Mouse (Mus musculus): ENCODE data around the gene Atp6v0d1. TPM values are rescaled to one million over a fixed set of nuclear protein-coding genes. Genes with fewer than 3 reads are reported as not detected.

Gene Atp6v0d1
- polyA plus RNA-seq, 1 experiment from 2014 or later = 231 TPM

- Histone ChIP-seq H3K36me3 (no peaks in the 10 kb centered on the region), H3K4me2 (peak overlapping the region; percentile 49), H3K4me3 (no peak overlapping the region), H3K4me1 (replicated peaks) (peaks cover 35% of the 10 kb centered on the region), H3K9me3 (no peaks in the 10 kb centered on the region), H3K27me3 (peaks cover 5% of the 10 kb centered on the region; the same call in 1 of the 2 replicates), H3K9ac (no peak overlapping the region), H3K27ac (replicated peaks) (no peak overlapping the region)
- 11% methylated on average over 12 of the region's 12 CpGs for WGBS
- ATAC-seq (ENCODE audit: low FRiP score, low read depth) = peak; percentile 24; the same call in 1 of the 2 replicates
These were observed 49.7 kb downstream of the Atp6v0d1 start for GRCm38 (mm10) chr8:105516018-105516645.

GRCm38 (mm10) chr8:105514656-105515055 is 51.2 kb downstream of the Atp6v0d1 start:
- Histone ChIP-seq H3K9me3 (no peaks in the 10 kb centered on the region), H3K4me2 (no peak overlapping the region), H3K27ac (replicated peaks) (no peak overlapping the region), H3K4me1 (replicated peaks) (peaks cover 28% of the 10 kb centered on the region), H3K36me3 (no peaks in the 10 kb centered on the region), H3K27me3 (peaks cover 5% of the 10 kb centered on the region; the same call in 1 of the 2 replicates), H3K9ac (no peak overlapping the region), H3K4me3 (no peak overlapping the region)
- 89% methylated on average over 5 of the region's 5 CpGs for WGBS
- no peak for ATAC-seq (ENCODE audit: low FRiP score, low read depth)

- Histone ChIP-seq H3K9me3 (no peaks in the 10 kb centered on the region), H3K4me1 (replicated peaks) (peaks cover 24% of the 10 kb centered on the region)
- 93% methylated on average over 6 of the region's 6 CpGs for WGBS
These were observed 51.7 kb downstream of the Atp6v0d1 start for GRCm38 (mm10) chr8:105514194-105514593.

GRCm38 (mm10) chr8:105509997-105510735 is 55.7 kb downstream of the Atp6v0d1 start:
- H3K4me2 ChIP-seq = no peak overlapping the region
- H3K9ac ChIP-seq = no peak overlapping the region
- H3K27me3 ChIP-seq = no peaks in the 10 kb centered on the region
- peaks cover 6% of the 10 kb centered on the region; the same call in 1 of the 2 replicates for H3K4me1 ChIP-seq (replicated peaks)
- no peak overlapping the region for H3K4me3 ChIP-seq
- 58% methylated on average over 12 of the region's 12 CpGs for WGBS
- no peaks in the 10 kb centered on the region for H3K9me3 ChIP-seq
- H3K36me3 ChIP-seq = no peaks in the 10 kb centered on the region
- ATAC-seq (ENCODE audit: low FRiP score, low read depth) = no peak
- no peak overlapping the region for H3K27ac ChIP-seq (replicated peaks)

More at GRCm38 (mm10) chr8:105514194-105514593, 51.7 kb downstream of the Atp6v0d1 start:
- Histone ChIP-seq H3K27ac (replicated peaks) (no peak overlapping the region), H3K36me3 (no peaks in the 10 kb centered on the region), H3K4me3 (no peak overlapping the region), H3K9ac (no peak overlapping the region), H3K4me2 (no peak overlapping the region), H3K27me3 (peaks cover 5% of the 10 kb centered on the region; the same call in 1 of the 2 replicates)
- ATAC-seq (ENCODE audit: low FRiP score, low read depth) = no peak

- peak overlapping the region; percentile 30; the same call in 1 of the 2 replicates for H3K27ac ChIP-seq (replicated peaks)
These were observed 57.1 kb downstream of the Atp6v0d1 start for GRCm38 (mm10) chr8:105508758-105509157.

GRCm38 (mm10) chr8:105506977-105507376 is 58.9 kb downstream of the Atp6v0d1 start:
- 82% methylated on average over 6 of the region's 6 CpGs for WGBS
- Histone ChIP-seq H3K4me1 (replicated peaks) (peaks cover 6% of the 10 kb centered on the region; the same call in 1 of the 2 replicates), H3K4me2 (no peak overlapping the region), H3K9me3 (no peaks in the 10 kb centered on the region), H3K27me3 (no peaks in the 10 kb centered on the region), H3K4me3 (no peak overlapping the region), H3K9ac (no peak overlapping the region), H3K36me3 (no peaks in the 10 kb centered on the region), H3K27ac (replicated peaks) (no peak overlapping the region)
- ATAC-seq (ENCODE audit: low FRiP score, low read depth) = no peak

More at GRCm38 (mm10) chr8:105508758-105509157, 57.1 kb downstream of the Atp6v0d1 start:
- no peak for ATAC-seq (ENCODE audit: low FRiP score, low read depth)
- Histone ChIP-seq H3K9me3 (no peaks in the 10 kb centered on the region), H3K4me3 (no peak overlapping the region), H3K36me3 (no peaks in the 10 kb centered on the region), H3K9ac (no peak overlapping the region), H3K4me2 (no peak overlapping the region), H3K4me1 (replicated peaks) (peaks cover 6% of the 10 kb centered on the region; the same call in 1 of the 2 replicates), H3K27me3 (no peaks in the 10 kb centered on the region)
- 56% methylated on average over 1 of the region's 2 CpGs for WGBS

- H3K9me3 ChIP-seq = no peaks in the 10 kb centered on the region
- H3K27ac ChIP-seq (replicated peaks) = no peak overlapping the region
- no peaks in the 10 kb centered on the region for H3K36me3 ChIP-seq
- H3K9ac ChIP-seq = no peak overlapping the region
- no peak for ATAC-seq (ENCODE audit: low FRiP score, low read depth)
- WGBS = 86% methylated on average over 3 of the region's 3 CpGs
- H3K4me1 ChIP-seq (replicated peaks) = peaks cover 6% of the 10 kb centered on the region; the same call in 1 of the 2 replicates
- no peaks in the 10 kb centered on the region for H3K27me3 ChIP-seq
- H3K4me2 ChIP-seq = no peak overlapping the region
- H3K4me3 ChIP-seq = no peak overlapping the region
These were observed 61.2 kb downstream of the Atp6v0d1 start for GRCm38 (mm10) chr8:105504617-105505016.

- Histone ChIP-seq H3K27ac (replicated peaks) (no peak overlapping the region), H3K9me3 (no peaks in the 10 kb centered on the region), H3K9ac (no peak overlapping the region), H3K27me3 (no peaks in the 10 kb centered on the region), H3K4me1 (replicated peaks) (peaks cover 22% of the 10 kb centered on the region), H3K36me3 (no peaks in the 10 kb centered on the region), H3K4me3 (no peak overlapping the region), H3K4me2 (no peak overlapping the region)
- WGBS = 74% methylated on average over 12 of the region's 12 CpGs
- ATAC-seq (ENCODE audit: low FRiP score, low read depth) = no peak
These were observed 66.1 kb downstream of the Atp6v0d1 start for GRCm38 (mm10) chr8:105499787-105500186.

- H3K36me3 ChIP-seq = no peaks in the 10 kb centered on the region
- peak within 1 kb of the TSS; percentile 82 for H3K27ac ChIP-seq (replicated peaks)
- peak within 1 kb of the TSS; percentile 85 for H3K4me2 ChIP-seq
- H3K9ac ChIP-seq = peak within 1 kb of the TSS; percentile 82
- peaks cover 25% of the 10 kb centered on the region for H3K4me1 ChIP-seq (replicated peaks)
- peak; percentile 91 for ATAC-seq (ENCODE audit: low FRiP score, low read depth)
- no peaks in the 10 kb centered on the region for H3K27me3 ChIP-seq
- no peaks in the 10 kb centered on the region for H3K9me3 ChIP-seq
- H3K4me3 ChIP-seq = peak within 1 kb of the TSS; percentile 67
- WGBS = under 1% methylated on average over 64 of the region's 68 CpGs
These were observed 69.2 kb downstream of the Atp6v0d1 start, which contains the start of gene Zdhhc1 for GRCm38 (mm10) chr8:105496439-105497180. Zdhhc1 (minus strand) TSS chr8:105496902.

GRCm38 (mm10) chr8:105495350-105496302 is 70.2 kb downstream of the Atp6v0d1 start:
- H3K4me3 ChIP-seq = peak overlapping the region; percentile 67
- WGBS = 21% methylated on average over 17 of the region's 17 CpGs
- 0 out of 2 replicates have a peak, but pooled peaks have one; percentile 28 for ATAC-seq (ENCODE audit: low FRiP score, low read depth)

GRCm38 (mm10) chr8:105494566-105494965 is 71.3 kb downstream of the Atp6v0d1 start:
- Histone ChIP-seq H3K4me1 (replicated peaks) (peaks cover 25% of the 10 kb centered on the region), H3K4me3 (no peak overlapping the region), H3K36me3 (no peaks in the 10 kb centered on the region), H3K9ac (no peak overlapping the region), H3K4me2 (no peak overlapping the region), H3K9me3 (no peaks in the 10 kb centered on the region), H3K27ac (replicated peaks) (no peak overlapping the region), H3K27me3 (no peaks in the 10 kb centered on the region)
- no peak for ATAC-seq (ENCODE audit: low FRiP score, low read depth)
- WGBS = 89% methylated on average over 3 of the region's 3 CpGs

More at GRCm38 (mm10) chr8:105495350-105496302, 70.2 kb downstream of the Atp6v0d1 start:
- H3K27ac ChIP-seq (replicated peaks) = peak overlapping the region; percentile 82
- peak overlapping the region; percentile 82; the same call in 1 of the 2 replicates for H3K9ac ChIP-seq
- no peaks in the 10 kb centered on the region for H3K9me3 ChIP-seq
- H3K4me1 ChIP-seq (replicated peaks) = peaks cover 25% of the 10 kb centered on the region
- peak overlapping the region; percentile 85 for H3K4me2 ChIP-seq
- H3K36me3 ChIP-seq = no peaks in the 10 kb centered on the region
- no peaks in the 10 kb centered on the region for H3K27me3 ChIP-seq
